In the genomic region with DNA sequence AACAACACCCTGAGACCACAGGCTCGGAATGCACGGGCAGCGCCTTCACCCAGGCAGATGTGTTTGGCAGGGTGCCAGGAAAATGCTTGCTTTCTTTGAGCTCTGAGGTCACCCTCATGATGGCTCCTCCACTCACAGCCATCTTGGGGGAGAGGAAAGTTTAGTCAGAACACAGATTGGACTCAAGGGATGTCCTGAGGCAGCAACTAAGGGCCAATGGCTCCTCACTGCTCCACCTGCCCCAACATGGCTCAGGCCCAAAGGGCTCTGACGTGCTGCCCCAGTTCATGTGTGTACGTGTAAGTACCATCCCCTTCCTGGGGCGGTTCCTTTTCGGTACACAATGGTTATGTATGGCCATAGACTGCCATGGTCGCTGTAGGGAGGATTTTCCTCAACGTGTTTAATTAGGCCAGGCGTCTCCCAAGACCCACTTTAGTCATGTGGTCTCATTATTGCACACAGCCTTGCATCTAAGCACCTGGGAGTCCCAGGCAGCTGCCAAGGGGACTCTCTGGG, we compare ENCODE assay signal across 8 mouse cellular contexts. TPM values are rescaled to one million over a fixed set of nuclear protein-coding genes. Genes with fewer than 3 reads are reported as not detected.
DNase-seq lines count a peak whose midpoint lies in the region; ATAC-seq and TF ChIP-seq lines count a peak whose summit lies in the region.

No protein-coding gene starts in this region.

- ATAC-seq in heart, embryonic 16.5 days (replicated peaks; ENCODE audit: extremely low read depth, insufficient read depth, low FRiP score), result no peak

- H3K27ac ChIP-seq in heart, embryonic 16.5 days (ENCODE audit: low read length), result peak overlapping the region; percentile 12
- 0 out of 2 replicates have a peak overlapping the region, but pooled peaks have one; percentile 23 for H3K27ac ChIP-seq in brown adipose tissue, adult 24 weeks (replicated peaks; ENCODE audit: low read depth, low read length)

- H3K27me3 ChIP-seq in heart, embryonic 16.5 days (ENCODE audit: control insufficient read depth, insufficient read depth, low read length), result no peaks in the 10 kb centered on the region
- H3K27me3 ChIP-seq in E14TG2a.4 (ENCODE audit: insufficient read depth, low read length), result no peaks in the 10 kb centered on the region

- no peaks in the 10 kb centered on the region for H3K9me3 ChIP-seq in heart, embryonic 16.5 days (replicated peaks; ENCODE audit: control insufficient read depth, low read length)
- no peaks in the 10 kb centered on the region for H3K9me3 ChIP-seq in E14TG2a.4 (ENCODE audit: low read length)

- DNase-seq in heart, postnatal 36 days, result no peak
- DNase-seq in lung, postnatal 36 days, result peak; percentile 27
- DNase-seq in frontal cortex, postnatal 25 days (ENCODE audit: low spot score in 2 of 2), result no peak
- DNase-seq in frontal cortex, postnatal 10 days (ENCODE audit: low spot score in 2 of 2), result no peak
- no peak for DNase-seq in left cerebral cortex, postnatal 14 days (ENCODE audit: low spot score in 2 of 2)

- no peak for TF ChIP-seq CTCF in E14TG2a.4 (conservative IDR thresholded peaks at IDR 0.05; ENCODE audit: low read length)

- no peak overlapping the region for H3K9ac ChIP-seq in heart, embryonic 16.5 days (ENCODE audit: low read length)

- intact Hi-C loops in heart, postnatal 36 days (cut with DNase I), result no loop called here
- intact Hi-C loops in left cerebral cortex, postnatal 14 days (cut with DNase I), result no loop called here

- H3K4me3 ChIP-seq in heart, embryonic 16.5 days (ENCODE audit: low read length), result no peak overlapping the region
- peak overlapping the region; percentile 66 for H3K4me3 ChIP-seq in E14TG2a.4 (replicated peaks; ENCODE audit: low read length)
- no peak overlapping the region for H3K4me3 ChIP-seq in brown adipose tissue, adult 24 weeks (ENCODE audit: insufficient read depth, low read depth, low read length)

- 62% methylated on average over 10 of the region's 10 CpGs for WGBS in heart, embryonic 16.5 days

- no peak overlapping the region for H3K4me2 ChIP-seq in heart, embryonic 16.5 days (ENCODE audit: low read depth, low read length)

- H3K4me1 ChIP-seq in heart, embryonic 16.5 days (ENCODE audit: control insufficient read depth, insufficient read depth, low read length), result peaks cover 21% of the 10 kb centered on the region
- peaks cover 12% of the 10 kb centered on the region for H3K4me1 ChIP-seq in E14TG2a.4 (replicated peaks; ENCODE audit: low read depth, low read length)
- H3K4me1 ChIP-seq in brown adipose tissue, adult 24 weeks (ENCODE audit: control insufficient read depth, insufficient read depth, insufficient read length, low read length), result peaks cover 7% of the 10 kb centered on the region; the same call in 1 of the 2 replicates

- H3K36me3 ChIP-seq in heart, embryonic 16.5 days (ENCODE audit: control insufficient read depth, insufficient read depth), result no peaks in the 10 kb centered on the region
- H3K36me3 ChIP-seq in E14TG2a.4 (ENCODE audit: insufficient read depth, low read length), result no peaks in the 10 kb centered on the region

RNA-seq across cellular contexts. Expression of a gene that starts 32.6 kb away (rescaled TPM):
- polyA plus RNA-seq in heart, embryonic 16.5 days (2015; fragmentation: Nextera tagmentation; extraction: Ambion mirVana), result 8.8 and 15.1 TPM in 2 replicates
- 1 to 10 TPM; 6.3 to 7.7 TPM for total RNA-seq in heart, postnatal 36 days (2021)
- polyA plus RNA-seq in brown adipose tissue, adult 24 weeks (2012; ENCODE audit: insufficient read depth, insufficient read length, missing spikeins), result 0.21 and 1.7 TPM in 2 replicates
- 1 to 10 TPM; 2.8 to 6.2 TPM for total RNA-seq in left cerebral cortex, postnatal 14 days (2021)
